Mouse (Mus musculus) kidney, embryonic 16.5 days (tissue): Measurements from ENCODE around the gene Gucd1. TPM values are rescaled to one million over a fixed set of nuclear protein-coding genes. Genes with fewer than 3 reads are reported as not detected.
"Not testable (repeated sequence)": the region's sequence is repeated elsewhere in the genome, so short reads cannot be mapped to it uniquely, and the experiment has no call there.

Source experiments
- ATAC-seq: fragments of 200-750 bp; cut with Nextera tagmentation; 2 replicates; pipeline ENCODE4 v1.8.0; 2017; ENCODE audit warnings: moderate TSS enrichment; ENCODE audit not compliant: low FRiP score, low TSS enrichment
- H3K27ac ChIP-seq: fragments of 300-500 bp; sonication (generic); 2 replicates; pipeline ENCODE4 v1.5.1; 2014; ENCODE audit warnings: low read length
- H3K27me3 ChIP-seq: fragments of 300-500 bp; sonication (generic); 2 replicates; pipeline ENCODE4 v1.6.1; 2014; ENCODE audit warnings: low read length, control low read depth, mixed read lengths; ENCODE audit not compliant: insufficient read depth
- H3K36me3 ChIP-seq: fragments of 300-500 bp; sonication (generic); 2 replicates; pipeline ENCODE4 v1.6.1; 2014; ENCODE audit warnings: low read length, control low read depth, mixed read lengths; ENCODE audit not compliant: insufficient read depth
- H3K4me1 ChIP-seq: fragments of 300-500 bp; sonication (generic); 2 replicates; pipeline ENCODE4 v1.6.1; 2014; ENCODE audit warnings: low read length, control low read depth, mixed read lengths; ENCODE audit not compliant: insufficient read depth
- H3K4me2 ChIP-seq: fragments of 300-500 bp; sonication (generic); replicated peaks from 2 replicates; pipeline ENCODE4 v1.6.1; 2014; ENCODE audit warnings: low read depth, low read length
- H3K4me3 ChIP-seq: fragments of 300-500 bp; sonication (generic); 2 replicates; pipeline ENCODE4 v1.5.1; 2014; ENCODE audit warnings: mild to moderate bottlenecking, low read length
- H3K9ac ChIP-seq: fragments of 300-500 bp; sonication (generic); replicated peaks from 2 replicates; pipeline ENCODE4 v1.6.1; 2014; ENCODE audit warnings: low read length
- H3K9me3 ChIP-seq: fragments of 300-500 bp; sonication (generic); 2 replicates; pipeline ENCODE4 v1.6.1; 2016; ENCODE audit warnings: low read length, control low read depth
- WGBS: fragments of 180-500 bp; shearing (Covaris S2); extraction: QIAGEN DNeasy Blood & Tissue Kit; methylation state at CpG from one replicate; pipeline ENCODE4 v1.1.7; 2014; 5-methylcytosine and 5-hydroxymethylcytosine counted together
- polyA plus RNA-seq: library from polyadenylated mRNA; unstranded; fragments of >200 nt; fragmentation: Nextera tagmentation; extraction: Ambion mirVana; gene quantifications from 2 replicates; pipeline ENCODE4 v1.2.1, GENCODE M21; 2015

Gene Gucd1
- polyA plus RNA-seq, 1 experiment from 2014 or later = 53.4 TPM

- Histone ChIP-seq H3K36me3 (no peaks in the 10 kb centered on the region), H3K27me3 (no peaks in the 10 kb centered on the region), H3K9ac (no peak overlapping the region), H3K4me2 (no peak overlapping the region), H3K4me1 (peaks cover 42% of the 10 kb centered on the region), H3K27ac (no peak overlapping the region; the same call in 1 of the 2 replicates), H3K4me3 (no peak overlapping the region), H3K9me3 (peaks cover 5% of the 10 kb centered on the region; the same call in 1 of the 2 replicates)
- 16% methylated on average over 7 of the region's 7 CpGs for WGBS
- peak; percentile 65 for ATAC-seq
These were observed 32.1 kb upstream of the Gucd1 start for GRCm38 (mm10) chr10:75549886-75550285.

- WGBS = 28% methylated on average over 14 of the region's 14 CpGs
- H3K9ac ChIP-seq = no peak overlapping the region
- peaks cover 42% of the 10 kb centered on the region for H3K4me1 ChIP-seq
- no peaks in the 10 kb centered on the region for H3K27me3 ChIP-seq
- no peak overlapping the region for H3K4me3 ChIP-seq
- 0 out of 2 replicates have a peak overlapping the region, but pooled peaks have one; percentile 4 for H3K4me2 ChIP-seq
- peak; percentile 30; the same call in 1 of the 2 replicates for ATAC-seq
- peaks cover 5% of the 10 kb centered on the region; the same call in 1 of the 2 replicates for H3K9me3 ChIP-seq
- H3K36me3 ChIP-seq = no peaks in the 10 kb centered on the region
- H3K27ac ChIP-seq = no peak overlapping the region
These were observed 30.7 kb upstream of the Gucd1 start for GRCm38 (mm10) chr10:75548486-75548885.

GRCm38 (mm10) chr10:75547901-75548300, 30.1 kb upstream of the Gucd1 start:
- H3K9ac ChIP-seq = no peak overlapping the region
- WGBS = 55% methylated on average over 7 of the region's 7 CpGs
- no peak for ATAC-seq
- H3K9me3 ChIP-seq = peaks cover 5% of the 10 kb centered on the region; the same call in 1 of the 2 replicates
- peaks cover 42% of the 10 kb centered on the region for H3K4me1 ChIP-seq
- no peak overlapping the region for H3K4me2 ChIP-seq
- no peaks in the 10 kb centered on the region for H3K27me3 ChIP-seq
- H3K36me3 ChIP-seq = no peaks in the 10 kb centered on the region
- no peak overlapping the region for H3K27ac ChIP-seq
- no peak overlapping the region for H3K4me3 ChIP-seq

- H3K36me3 ChIP-seq = peaks cover 42% of the 10 kb centered on the region
- H3K4me2 ChIP-seq = no peak overlapping the region
- H3K9ac ChIP-seq = no peak overlapping the region
- 0 out of 2 replicates have a peak, but pooled peaks cover 3% of the 10 kb centered on the region for H3K9me3 ChIP-seq
- no peak overlapping the region for H3K27ac ChIP-seq
- WGBS = 92% methylated on average over 5 of the region's 5 CpGs
- ATAC-seq = no peak
- H3K4me3 ChIP-seq = no peak overlapping the region
- no peaks in the 10 kb centered on the region for H3K27me3 ChIP-seq
- no peaks in the 10 kb centered on the region for H3K4me1 ChIP-seq
These were observed 18.4 kb upstream of the Gucd1 start for GRCm38 (mm10) chr10:75536123-75536522.

GRCm38 (mm10) chr10:75535423-75535822, 17.7 kb upstream of the Gucd1 start:
- Histone ChIP-seq H3K9me3 (0 out of 2 replicates have a peak, but pooled peaks cover 3% of the 10 kb centered on the region), H3K4me2 (no peak overlapping the region), H3K4me1 (no peaks in the 10 kb centered on the region), H3K27ac (no peak overlapping the region), H3K4me3 (no peak overlapping the region), H3K9ac (no peak overlapping the region), H3K27me3 (no peaks in the 10 kb centered on the region), H3K36me3 (peaks cover 42% of the 10 kb centered on the region)
- 84% methylated on average over 2 of the region's 2 CpGs for WGBS
- ATAC-seq = no peak

- Histone ChIP-seq H3K36me3 (peaks cover 42% of the 10 kb centered on the region), H3K9me3 (0 out of 2 replicates have a peak, but pooled peaks cover 3% of the 10 kb centered on the region), H3K27me3 (no peaks in the 10 kb centered on the region), H3K4me3 (no peak overlapping the region), H3K27ac (no peak overlapping the region), H3K4me2 (no peak overlapping the region), H3K4me1 (no peaks in the 10 kb centered on the region), H3K9ac (no peak overlapping the region)
- no peak for ATAC-seq
- WGBS = 89% methylated on average over 8 of the region's 8 CpGs
These were observed 17.2 kb upstream of the Gucd1 start for GRCm38 (mm10) chr10:75534934-75535333.

- 0 out of 2 replicates have a peak, but pooled peaks cover 3% of the 10 kb centered on the region for H3K9me3 ChIP-seq
- 93% methylated on average over 8 of the region's 8 CpGs for WGBS
- H3K27me3 ChIP-seq = no peaks in the 10 kb centered on the region
- peaks cover 42% of the 10 kb centered on the region for H3K36me3 ChIP-seq
- H3K9ac ChIP-seq = no peak overlapping the region
- H3K27ac ChIP-seq = no peak overlapping the region
- H3K4me2 ChIP-seq = no peak overlapping the region
- no peak for ATAC-seq
- H3K4me1 ChIP-seq = no peaks in the 10 kb centered on the region
- H3K4me3 ChIP-seq = no peak overlapping the region
These were observed 16.4 kb upstream of the Gucd1 start for GRCm38 (mm10) chr10:75534216-75534615.

GRCm38 (mm10) chr10:75531532-75532090, 13.8 kb upstream of the Gucd1 start:
- H3K36me3 ChIP-seq = peaks cover 42% of the 10 kb centered on the region
- H3K27me3 ChIP-seq = no peaks in the 10 kb centered on the region
- no peak overlapping the region for H3K4me3 ChIP-seq
- no peak overlapping the region for H3K4me2 ChIP-seq
- no peak overlapping the region for H3K9ac ChIP-seq
- H3K27ac ChIP-seq = no peak overlapping the region
- 84% methylated on average over 9 of the region's 9 CpGs for WGBS
- no peaks in the 10 kb centered on the region for H3K4me1 ChIP-seq
- H3K9me3 ChIP-seq = no peaks in the 10 kb centered on the region
- no peak for ATAC-seq

- WGBS = 84% methylated on average over 2 of the region's 2 CpGs
- ATAC-seq = no peak
These were observed 12.6 kb upstream of the Gucd1 start for GRCm38 (mm10) chr10:75530322-75530721.

GRCm38 (mm10) chr10:75525450-75525849, 7.7 kb upstream of the Gucd1 start:
- not testable (repeated sequence) for H3K4me2 ChIP-seq, ATAC-seq, H3K27me3 ChIP-seq, H3K4me1 ChIP-seq, H3K27ac ChIP-seq, H3K4me3 ChIP-seq, H3K9me3 ChIP-seq, H3K9ac ChIP-seq
- WGBS = 94% methylated on average over 9 of the region's 9 CpGs
- peaks cover 39% of the 10 kb centered on the region for H3K36me3 ChIP-seq

More at GRCm38 (mm10) chr10:75530322-75530721, 12.6 kb upstream of the Gucd1 start:
- Histone ChIP-seq H3K4me3 (no peak overlapping the region), H3K36me3 (peaks cover 36% of the 10 kb centered on the region), H3K27me3 (no peaks in the 10 kb centered on the region), H3K4me1 (no peaks in the 10 kb centered on the region), H3K9me3 (no peaks in the 10 kb centered on the region), H3K4me2 (no peak overlapping the region), H3K9ac (no peak overlapping the region), H3K27ac (no peak overlapping the region)
